Mouse (Mus musculus): ENCODE results near the gene Prss48. TPM values are rescaled to one million over a fixed set of nuclear protein-coding genes. Genes with fewer than 3 reads are reported as not detected.
A peak's percentile ranks its signal among the peaks of the same experiment; 100 is the strongest.

Gene Prss48
- polyA plus RNA-seq, 1 experiment from 2014 or later, result not detected

- Histone ChIP-seq H3K4me1 (replicated peaks) (peaks cover 15% of the 10 kb centered on the region), H3K36me3 (no peaks in the 10 kb centered on the region), H3K4me3 (peak within 1 kb of the TSS; percentile 95), H3K9ac (peak within 1 kb of the TSS; percentile 90), H3K4me2 (peak within 1 kb of the TSS; percentile 93), H3K9me3 (replicated peaks) (no peaks in the 10 kb centered on the region), H3K27ac (peak within 1 kb of the TSS; percentile 73), H3K27me3 (no peaks in the 10 kb centered on the region)
- ATAC-seq (replicated peaks; ENCODE audit: insufficient number of reproducible peaks, insufficient read depth, low FRiP score, low read depth), result peak; percentile 94
- 1% methylated on average over 61 of the region's 73 CpGs for WGBS
Measured at GRCm38 (mm10) chr3:85970742-85971598, 31.3 kb downstream of the Prss48 start, which contains the start of gene Sh3d19. TSS of gene Sh3d19 (plus strand) at chr3:85971109.

GRCm38 (mm10) chr3:85969040-85969439 is 33.3 kb downstream of the Prss48 start:
- no peak overlapping the region for H3K9ac ChIP-seq
- no peak overlapping the region for H3K4me3 ChIP-seq
- H3K27me3 ChIP-seq, result no peaks in the 10 kb centered on the region
- no peaks in the 10 kb centered on the region for H3K36me3 ChIP-seq
- no peaks in the 10 kb centered on the region for H3K9me3 ChIP-seq (replicated peaks)
- H3K4me2 ChIP-seq, result no peak overlapping the region
- no peak overlapping the region for H3K27ac ChIP-seq
- H3K4me1 ChIP-seq (replicated peaks), result peaks cover 15% of the 10 kb centered on the region
- no peak for ATAC-seq (replicated peaks; ENCODE audit: insufficient number of reproducible peaks, insufficient read depth, low FRiP score, low read depth)
- WGBS, result 88% methylated on average over 8 of the region's 8 CpGs

GRCm38 (mm10) chr3:85965479-85965878 is 36.8 kb downstream of the Prss48 start:
- Histone ChIP-seq H3K36me3 (no peaks in the 10 kb centered on the region), H3K9me3 (replicated peaks) (no peaks in the 10 kb centered on the region), H3K27ac (no peak overlapping the region), H3K9ac (no peak overlapping the region), H3K27me3 (no peaks in the 10 kb centered on the region), H3K4me1 (replicated peaks) (peaks cover 11% of the 10 kb centered on the region), H3K4me3 (no peak overlapping the region), H3K4me2 (no peak overlapping the region)
- 83% methylated on average over 4 of the region's 4 CpGs for WGBS
- ATAC-seq (replicated peaks; ENCODE audit: insufficient number of reproducible peaks, insufficient read depth, low FRiP score, low read depth), result no peak

- WGBS, result 23% methylated on average over 5 of the region's 5 CpGs
- no peaks in the 10 kb centered on the region for H3K36me3 ChIP-seq
- H3K4me2 ChIP-seq, result no peak overlapping the region
- H3K9ac ChIP-seq, result no peak overlapping the region
- H3K4me3 ChIP-seq, result no peak overlapping the region
- H3K4me1 ChIP-seq (replicated peaks), result peaks cover 5% of the 10 kb centered on the region; the same call in 1 of the 2 replicates
- H3K27ac ChIP-seq, result no peak overlapping the region
- H3K9me3 ChIP-seq (replicated peaks), result no peaks in the 10 kb centered on the region
- H3K27me3 ChIP-seq, result no peaks in the 10 kb centered on the region
- ATAC-seq (replicated peaks; ENCODE audit: insufficient number of reproducible peaks, insufficient read depth, low FRiP score, low read depth), result no peak
Measured at GRCm38 (mm10) chr3:85961134-85961533, 41.2 kb downstream of the Prss48 start.

- Histone ChIP-seq H3K9me3 (replicated peaks) (no peaks in the 10 kb centered on the region), H3K36me3 (no peaks in the 10 kb centered on the region), H3K4me3 (no peak overlapping the region), H3K27me3 (no peaks in the 10 kb centered on the region), H3K27ac (no peak overlapping the region), H3K4me2 (no peak overlapping the region), H3K9ac (no peak overlapping the region), H3K4me1 (replicated peaks) (peaks cover 5% of the 10 kb centered on the region; the same call in 1 of the 2 replicates)
- ATAC-seq (replicated peaks; ENCODE audit: insufficient number of reproducible peaks, insufficient read depth, low FRiP score, low read depth), result no peak
- WGBS, result 86% methylated on average over 1 of the region's 1 CpGs
Measured at GRCm38 (mm10) chr3:85959669-85960068, 42.6 kb downstream of the Prss48 start.

GRCm38 (mm10) chr3:85955704-85956103 is 46.6 kb downstream of the Prss48 start:
- ATAC-seq (replicated peaks; ENCODE audit: insufficient number of reproducible peaks, insufficient read depth, low FRiP score, low read depth), result no peak
- Histone ChIP-seq H3K9ac (no peak overlapping the region), H3K4me1 (replicated peaks) (no peaks in the 10 kb centered on the region), H3K4me3 (no peak overlapping the region), H3K27me3 (no peaks in the 10 kb centered on the region), H3K36me3 (no peaks in the 10 kb centered on the region), H3K9me3 (replicated peaks) (no peaks in the 10 kb centered on the region), H3K4me2 (no peak overlapping the region), H3K27ac (no peak overlapping the region)
- 86% methylated on average over 5 of the region's 5 CpGs for WGBS

GRCm38 (mm10) chr3:85955269-85955668 is 47.0 kb downstream of the Prss48 start:
- no peaks in the 10 kb centered on the region for H3K9me3 ChIP-seq (replicated peaks)

GRCm38 (mm10) chr3:85952696-85953283 is 49.5 kb downstream of the Prss48 start:
- Histone ChIP-seq H3K9me3 (replicated peaks) (no peaks in the 10 kb centered on the region), H3K9ac (no peak overlapping the region), H3K36me3 (no peaks in the 10 kb centered on the region), H3K4me3 (no peak overlapping the region), H3K27ac (no peak overlapping the region), H3K4me1 (replicated peaks) (no peaks in the 10 kb centered on the region), H3K4me2 (no peak overlapping the region), H3K27me3 (no peaks in the 10 kb centered on the region)
- no peak for ATAC-seq (replicated peaks; ENCODE audit: insufficient number of reproducible peaks, insufficient read depth, low FRiP score, low read depth)
- 84% methylated on average over 10 of the region's 10 CpGs for WGBS

More at GRCm38 (mm10) chr3:85955269-85955668, 47.0 kb downstream of the Prss48 start:
- Histone ChIP-seq H3K4me2 (no peak overlapping the region), H3K4me3 (no peak overlapping the region), H3K27me3 (no peaks in the 10 kb centered on the region), H3K9ac (no peak overlapping the region), H3K27ac (no peak overlapping the region), H3K4me1 (replicated peaks) (no peaks in the 10 kb centered on the region), H3K36me3 (no peaks in the 10 kb centered on the region)
- 92% methylated on average over 9 of the region's 9 CpGs for WGBS
- no peak for ATAC-seq (replicated peaks; ENCODE audit: insufficient number of reproducible peaks, insufficient read depth, low FRiP score, low read depth)

GRCm38 (mm10) chr3:85950914-85951313 is 51.4 kb downstream of the Prss48 start:
- H3K27me3 ChIP-seq, result no peaks in the 10 kb centered on the region
- H3K27ac ChIP-seq, result no peak overlapping the region
- no peak overlapping the region for H3K4me2 ChIP-seq
- ATAC-seq (replicated peaks; ENCODE audit: insufficient number of reproducible peaks, insufficient read depth, low FRiP score, low read depth), result no peak
- H3K36me3 ChIP-seq, result no peaks in the 10 kb centered on the region
- WGBS, result 71% methylated on average over 4 of the region's 4 CpGs
- H3K4me1 ChIP-seq (replicated peaks), result no peaks in the 10 kb centered on the region
- H3K4me3 ChIP-seq, result no peak overlapping the region
- H3K9ac ChIP-seq, result no peak overlapping the region
- H3K9me3 ChIP-seq (replicated peaks), result no peaks in the 10 kb centered on the region

Measured in heart, embryonic 15.5 days (tissue).